Mouse (Mus musculus) stomach, embryonic 15.5 days (tissue): ENCODE measurements at regions not wholly inside any gene's neighbourhood (a gene's known extent, or its start where the extent isn't known, plus 50 kb on each side); places are given as distances from the start of the nearest gene placed in this dataset.

Source experiments
- ATAC-seq: fragments of 200-750 bp; cut with Nextera tagmentation; 2 replicates; pipeline ENCODE4 v1.8.0; 2017; ENCODE audit warnings: low read depth, moderate number of reproducible peaks, moderate TSS enrichment; ENCODE audit not compliant: insufficient read depth, low FRiP score
- H3K27ac ChIP-seq: fragments of 300-500 bp; sonication (generic); 2 replicates; pipeline ENCODE4 v1.5.1; 2015; ENCODE audit warnings: mild to moderate bottlenecking, inconsistent platforms
- H3K27me3 ChIP-seq: fragments of 300-500 bp; sonication (generic); replicated peaks from 2 replicates; pipeline ENCODE4 v1.6.1; 2015; ENCODE audit warnings: inconsistent platforms
- H3K36me3 ChIP-seq: fragments of 300-500 bp; sonication (generic); 2 replicates; pipeline ENCODE4 v1.6.1; 2015; ENCODE audit warnings: inconsistent platforms
- H3K4me1 ChIP-seq: fragments of 300-500 bp; sonication (generic); 2 replicates; pipeline ENCODE4 v1.6.1; 2015; ENCODE audit warnings: inconsistent platforms
- H3K4me2 ChIP-seq: fragments of 300-500 bp; sonication (generic); 2 replicates; pipeline ENCODE4 v1.6.1; 2015; ENCODE audit warnings: mild to moderate bottlenecking, inconsistent platforms
- H3K4me3 ChIP-seq: fragments of 300-500 bp; sonication (generic); replicated peaks from 2 replicates; pipeline ENCODE4 v1.5.1; 2015; ENCODE audit warnings: inconsistent platforms
- H3K9ac ChIP-seq: fragments of 300-500 bp; sonication (generic); 2 replicates; pipeline ENCODE4 v1.6.1; 2015; ENCODE audit warnings: inconsistent platforms
- H3K9me3 ChIP-seq: fragments of 300-500 bp; sonication (generic); 2 replicates; pipeline ENCODE4 v1.6.1; 2016; ENCODE audit warnings: inconsistent platforms
- WGBS: fragments of 180-500 bp; shearing (Covaris S2); methylation state at CpG from one replicate; pipeline ENCODE4 v1.1.7; 2015; 5-methylcytosine and 5-hydroxymethylcytosine counted together

GRCm38 (mm10) chr1:73392077-73392476 is 376.4 kb upstream of the Tnp1 start:
- WGBS: 48% methylated on average over 10 of the region's 10 CpGs
- H3K27ac ChIP-seq: no peak overlapping the region; the same call in 1 of the 2 replicates
- H3K27me3 ChIP-seq: no peaks in the 10 kb centered on the region
- H3K9me3 ChIP-seq: no peaks in the 10 kb centered on the region
- H3K4me1 ChIP-seq: 0 out of 2 replicates have a peak, but pooled peaks cover 2% of the 10 kb centered on the region
- H3K36me3 ChIP-seq: no peaks in the 10 kb centered on the region
- H3K4me3 ChIP-seq: no peak overlapping the region
- no peak overlapping the region for H3K4me2 ChIP-seq
- no peak for ATAC-seq
- H3K9ac ChIP-seq: no peak overlapping the region

- 88% methylated on average over 3 of the region's 3 CpGs for WGBS
Measured at GRCm38 (mm10) chr1:73389976-73390375, 374.3 kb upstream of the Tnp1 start.

GRCm38 (mm10) chr1:73389174-73389573 is 373.5 kb upstream of the Tnp1 start:
- Histone ChIP-seq H3K9me3 (no peaks in the 10 kb centered on the region), H3K4me3 (no peak overlapping the region)

More at GRCm38 (mm10) chr1:73389976-73390375, 374.3 kb upstream of the Tnp1 start:
- H3K9ac ChIP-seq: no peak overlapping the region
- no peak overlapping the region for H3K4me3 ChIP-seq
- no peak overlapping the region for H3K4me2 ChIP-seq
- ATAC-seq: no peak
- H3K9me3 ChIP-seq: no peaks in the 10 kb centered on the region
- H3K27ac ChIP-seq: no peak overlapping the region
- H3K27me3 ChIP-seq: no peaks in the 10 kb centered on the region
- H3K36me3 ChIP-seq: no peaks in the 10 kb centered on the region
- 0 out of 2 replicates have a peak, but pooled peaks cover 2% of the 10 kb centered on the region for H3K4me1 ChIP-seq

GRCm38 (mm10) chr1:73381578-73381977 is 365.9 kb upstream of the Tnp1 start:
- Histone ChIP-seq H3K4me1 (no peaks in the 10 kb centered on the region), H3K36me3 (no peaks in the 10 kb centered on the region), H3K4me3 (no peak overlapping the region), H3K27me3 (no peaks in the 10 kb centered on the region), H3K9me3 (no peaks in the 10 kb centered on the region), H3K9ac (no peak overlapping the region), H3K27ac (peak overlapping the region; percentile 12; the same call in 1 of the 2 replicates), H3K4me2 (no peak overlapping the region)
- ATAC-seq: no peak
- 55% methylated on average over 9 of the region's 9 CpGs for WGBS

More at GRCm38 (mm10) chr1:73389174-73389573, 373.5 kb upstream of the Tnp1 start:
- no peak for ATAC-seq
- H3K4me2 ChIP-seq: no peak overlapping the region
- no peaks in the 10 kb centered on the region for H3K27me3 ChIP-seq
- WGBS: 88% methylated on average over 3 of the region's 3 CpGs
- no peak overlapping the region for H3K9ac ChIP-seq
- no peaks in the 10 kb centered on the region for H3K4me1 ChIP-seq
- H3K36me3 ChIP-seq: no peaks in the 10 kb centered on the region
- H3K27ac ChIP-seq: no peak overlapping the region

- no peaks in the 10 kb centered on the region for H3K27me3 ChIP-seq
- H3K9me3 ChIP-seq: no peaks in the 10 kb centered on the region
- 54% methylated on average over 7 of the region's 7 CpGs for WGBS
- H3K36me3 ChIP-seq: no peaks in the 10 kb centered on the region
- H3K27ac ChIP-seq: no peak overlapping the region
- H3K4me3 ChIP-seq: no peak overlapping the region
- no peak for ATAC-seq
- no peak overlapping the region for H3K4me2 ChIP-seq
- H3K9ac ChIP-seq: no peak overlapping the region
- H3K4me1 ChIP-seq: 0 out of 2 replicates have a peak, but pooled peaks cover 4% of the 10 kb centered on the region
Measured at GRCm38 (mm10) chr1:73374531-73375375, 359.0 kb upstream of the Tnp1 start.

- 41% methylated on average over 5 of the region's 5 CpGs for WGBS
- H3K4me2 ChIP-seq: no peak overlapping the region
- ATAC-seq: no peak
Measured at GRCm38 (mm10) chr1:73368222-73368621, 352.5 kb upstream of the Tnp1 start.

GRCm38 (mm10) chr1:73365842-73366241 is 350.1 kb upstream of the Tnp1 start:
- Histone ChIP-seq H3K4me3 (no peak overlapping the region), H3K36me3 (no peaks in the 10 kb centered on the region), H3K9me3 (no peaks in the 10 kb centered on the region), H3K4me1 (peaks cover 36% of the 10 kb centered on the region), H3K27ac (no peak overlapping the region), H3K27me3 (no peaks in the 10 kb centered on the region), H3K9ac (no peak overlapping the region), H3K4me2 (no peak overlapping the region)
- 48% methylated on average over 4 of the region's 4 CpGs for WGBS
- no peak for ATAC-seq

More at GRCm38 (mm10) chr1:73368222-73368621, 352.5 kb upstream of the Tnp1 start:
- Histone ChIP-seq H3K9me3 (no peaks in the 10 kb centered on the region), H3K27ac (no peak overlapping the region), H3K36me3 (no peaks in the 10 kb centered on the region), H3K4me3 (no peak overlapping the region), H3K27me3 (no peaks in the 10 kb centered on the region), H3K9ac (no peak overlapping the region), H3K4me1 (peaks cover 18% of the 10 kb centered on the region)

GRCm38 (mm10) chr1:73364300-73364683 is 348.6 kb upstream of the Tnp1 start:
- Histone ChIP-seq H3K4me1 (peaks cover 36% of the 10 kb centered on the region), H3K36me3 (no peaks in the 10 kb centered on the region), H3K27ac (peak overlapping the region; percentile 91), H3K4me3 (no peak overlapping the region), H3K9ac (no peak overlapping the region), H3K27me3 (no peaks in the 10 kb centered on the region), H3K4me2 (no peak overlapping the region), H3K9me3 (no peaks in the 10 kb centered on the region)
- ATAC-seq: no peak
- 54% methylated on average over 7 of the region's 7 CpGs for WGBS

- H3K4me3 ChIP-seq: no peak overlapping the region
- no peaks in the 10 kb centered on the region for H3K9me3 ChIP-seq
- peak; percentile 83 for ATAC-seq
- no peaks in the 10 kb centered on the region for H3K27me3 ChIP-seq
- no peak overlapping the region for H3K9ac ChIP-seq
- peak overlapping the region; percentile 91 for H3K27ac ChIP-seq
- H3K4me2 ChIP-seq: 0 out of 2 replicates have a peak overlapping the region, but pooled peaks have one; percentile 17
- H3K4me1 ChIP-seq: peaks cover 36% of the 10 kb centered on the region
- 7% methylated on average over 7 of the region's 7 CpGs for WGBS
- no peaks in the 10 kb centered on the region for H3K36me3 ChIP-seq
Measured at GRCm38 (mm10) chr1:73363549-73364299, 348.0 kb upstream of the Tnp1 start.

- Histone ChIP-seq H3K4me3 (no peak overlapping the region), H3K36me3 (no peaks in the 10 kb centered on the region), H3K27ac (peak overlapping the region; percentile 91), H3K9ac (no peak overlapping the region), H3K4me1 (peaks cover 36% of the 10 kb centered on the region), H3K9me3 (no peaks in the 10 kb centered on the region), H3K27me3 (no peaks in the 10 kb centered on the region), H3K4me2 (no peak overlapping the region)
- WGBS: 47% methylated on average over 1 of the region's 1 CpGs
- peak; percentile 78 for ATAC-seq
Measured at GRCm38 (mm10) chr1:73362122-73362521, 346.4 kb upstream of the Tnp1 start.

- no peaks in the 10 kb centered on the region for H3K27me3 ChIP-seq
- no peaks in the 10 kb centered on the region for H3K36me3 ChIP-seq
- no peak overlapping the region for H3K4me2 ChIP-seq
- no peaks in the 10 kb centered on the region for H3K9me3 ChIP-seq
- peak overlapping the region; percentile 91; the same call in 1 of the 2 replicates for H3K27ac ChIP-seq
- H3K9ac ChIP-seq: no peak overlapping the region
- 59% methylated on average over 7 of the region's 7 CpGs for WGBS
- H3K4me3 ChIP-seq: no peak overlapping the region
- ATAC-seq: no peak
- peaks cover 36% of the 10 kb centered on the region for H3K4me1 ChIP-seq
Measured at GRCm38 (mm10) chr1:73361300-73361699, 345.6 kb upstream of the Tnp1 start.

- no peaks in the 10 kb centered on the region for H3K27me3 ChIP-seq
- no peak overlapping the region for H3K27ac ChIP-seq
- no peak for ATAC-seq
- H3K4me2 ChIP-seq: no peak overlapping the region
- H3K9ac ChIP-seq: no peak overlapping the region
- no peaks in the 10 kb centered on the region for H3K36me3 ChIP-seq
- H3K4me1 ChIP-seq: no peaks in the 10 kb centered on the region
- 56% methylated on average over 1 of the region's 1 CpGs for WGBS
- no peak overlapping the region for H3K4me3 ChIP-seq
- H3K9me3 ChIP-seq: no peaks in the 10 kb centered on the region
Measured at GRCm38 (mm10) chr1:73354447-73354846, 338.7 kb upstream of the Tnp1 start.
